Mouse (Mus musculus) layer of hippocampus, postnatal 10 days (tissue): ENCODE data around the gene Gm14391. TPM values are rescaled to one million over a fixed set of nuclear protein-coding genes. Genes with fewer than 3 reads are reported as not detected.
A peak's percentile ranks its signal among the peaks of the same experiment; 100 is the strongest.
"Not testable (repeated sequence)": the region's sequence is repeated elsewhere in the genome, so short reads cannot be mapped to it uniquely, and the experiment has no call there.

Experiments used
- DNase-seq, 2 experiments: peaks; one replicate each; pipeline ENCODE4 v3.0.0; 2021; ENCODE audit warnings: low spot score in 2 of 2
- long read RNA-seq: library from polyadenylated mRNA; stranded (forward); transcript quantifications from one replicate; pipeline ENCODE4 v2.0.0, GENCODE M21; 2023
- total RNA-seq, 2 experiments: library from RNA; stranded (reverse); gene quantifications; 2 replicates each; pipeline ENCODE4 v1.2.3; 2021

Gm14391 gene
- total RNA-seq: 100 to 1,000 TPM in 1 of 2 experiments, 10 to 100 TPM in 1; 84.9 to 107 TPM
- long read RNA-seq, transcript Gm14391-202 (4 exons, 965 nt): major isoform, 69 of 82 reads
- long read RNA-seq, partial matches to known transcripts: 6 of 82 reads
- long read RNA-seq, other reads (novel, unspliced or antisense): 6 of 82 reads

DNA sequence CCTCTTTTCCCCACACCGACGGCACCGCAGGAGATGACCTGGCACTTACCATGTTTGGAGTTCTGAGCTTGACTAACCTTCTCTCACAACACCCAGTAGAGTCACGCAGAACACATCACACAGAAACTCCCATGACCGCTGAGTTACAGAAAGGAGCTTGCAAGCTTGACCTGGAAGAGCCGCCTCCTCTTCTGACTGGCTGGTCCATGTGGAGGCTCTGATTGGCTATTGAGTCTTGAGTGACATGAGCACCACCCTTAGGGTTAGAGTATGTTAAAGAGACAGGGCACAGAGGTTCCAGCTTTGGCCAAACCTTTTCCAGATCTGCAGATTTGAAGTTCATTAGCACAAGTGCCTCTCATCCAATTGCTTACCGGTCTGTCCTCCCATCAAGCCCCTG is at the start of gene Gm14391:
Gm14391 (minus strand) TSS at position 186 of the 400 bp plus-strand sequence.
- DNase-seq: not testable (repeated sequence)

DNA sequence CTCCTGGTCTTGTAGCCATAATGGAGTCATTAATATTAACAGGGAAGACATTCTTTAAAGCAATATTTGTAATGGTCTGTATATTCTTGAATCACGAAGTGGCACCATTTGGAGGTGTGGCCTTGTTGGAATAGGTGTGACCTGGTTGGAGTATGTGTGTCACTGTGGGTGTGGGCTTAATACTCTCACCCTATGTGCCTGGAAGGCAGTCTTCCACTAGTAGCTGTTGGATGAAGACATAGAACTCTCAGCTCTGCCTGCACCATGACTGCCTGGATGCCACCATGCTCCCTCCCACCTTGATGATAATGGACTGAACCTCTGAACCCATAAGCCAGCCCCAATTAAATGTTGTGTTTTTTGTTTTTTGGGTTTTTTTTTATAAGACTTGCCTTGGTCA is 27.7 kb downstream of the Gm14391 start:
- not testable (repeated sequence) for DNase-seq

DNA sequence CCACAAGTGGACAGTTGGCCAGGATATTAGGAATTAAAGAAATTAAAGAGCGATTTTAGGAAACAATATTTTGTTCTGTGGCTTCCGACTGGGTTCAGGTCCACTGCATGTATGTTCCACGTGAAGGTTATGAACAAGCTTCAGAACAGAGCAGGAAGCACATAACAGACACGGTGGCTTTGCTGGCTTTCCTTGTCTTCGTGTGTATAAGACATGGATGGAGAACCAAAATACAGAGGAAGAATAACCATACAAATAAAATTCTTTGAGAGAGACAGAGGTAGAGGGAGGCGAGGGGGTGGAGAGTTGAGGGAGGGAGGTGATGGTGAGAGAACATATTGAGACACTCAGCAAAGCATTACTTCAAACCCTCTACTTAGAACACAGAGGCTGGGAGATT is 30.4 kb downstream of the Gm14391 start:
- DNase-seq: no peak

GRCm38 (mm10) chr2:175175401-175176180 is 31.1 kb downstream of the Gm14391 start, which contains the start of gene Gm14443:
TSS of gene Gm14443 (minus strand) at chr2:175175871.
- DNase-seq: not testable (repeated sequence)

- not testable (repeated sequence) for DNase-seq
These were observed 32.7 kb downstream of the Gm14391 start for GRCm38 (mm10) chr2:175174058-175174457.

- not testable (repeated sequence) for DNase-seq
These were observed 33.7 kb downstream of the Gm14391 start for GRCm38 (mm10) chr2:175172906-175173595.

DNA sequence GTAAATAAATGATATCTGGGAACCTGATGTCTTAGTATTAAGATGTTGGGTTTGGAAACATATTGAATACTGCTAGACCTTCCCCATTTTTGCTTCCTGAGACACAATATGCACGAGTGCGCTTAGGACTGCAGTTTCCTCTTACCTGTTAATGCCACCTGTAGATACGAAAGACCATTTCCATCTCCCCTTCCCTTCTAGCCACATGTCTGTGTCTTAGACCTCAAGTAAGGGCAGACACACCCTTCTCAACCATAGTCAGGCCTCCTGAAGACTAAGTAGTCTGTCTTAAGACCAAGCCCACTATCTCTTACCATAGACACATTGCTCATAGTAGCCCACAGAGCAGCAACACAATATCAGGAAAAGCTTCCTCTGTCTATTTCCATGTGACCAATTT is 34.6 kb downstream of the Gm14391 start:
- DNase-seq: no peak

- not testable (repeated sequence) for DNase-seq
These were observed 39.8 kb downstream of the Gm14391 start for GRCm38 (mm10) chr2:175166870-175167269.

DNA sequence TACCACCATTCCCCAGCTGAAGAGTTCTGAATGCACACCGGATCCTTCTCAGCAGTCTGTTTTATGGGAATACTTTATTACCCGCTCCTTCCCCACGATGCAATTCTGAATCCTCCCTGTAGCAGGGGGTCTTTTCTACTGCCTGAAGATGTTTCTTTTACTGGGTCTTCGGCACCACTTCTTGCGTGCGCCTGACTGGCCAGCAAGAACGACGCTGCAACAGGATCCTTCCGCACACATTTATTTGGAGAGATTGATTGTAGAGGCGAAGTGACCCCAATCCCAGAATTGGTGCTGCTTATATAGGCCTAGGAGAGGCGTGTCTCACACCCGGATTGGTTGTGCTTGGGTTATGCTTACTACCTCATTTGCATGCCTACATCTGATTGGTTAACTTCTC is 41.6 kb downstream of the Gm14391 start:
- not testable (repeated sequence) for DNase-seq

GRCm38 (mm10) chr2:175161438-175161837 is 45.3 kb downstream of the Gm14391 start:
- not testable (repeated sequence) for DNase-seq

GRCm38 (mm10) chr2:175158642-175159041 is 48.1 kb downstream of the Gm14391 start:
- no peak for DNase-seq

- DNase-seq: no peak
These were observed 50.0 kb downstream of the Gm14391 start for GRCm38 (mm10) chr2:175156696-175157095.

- not testable (repeated sequence) for DNase-seq
These were observed 64.8 kb downstream of the Gm14391 start, which contains the start of gene Gm14399 for GRCm38 (mm10) chr2:175141993-175142295. TSS of gene Gm14399 (minus strand) at chr2:175142012.

DNA sequence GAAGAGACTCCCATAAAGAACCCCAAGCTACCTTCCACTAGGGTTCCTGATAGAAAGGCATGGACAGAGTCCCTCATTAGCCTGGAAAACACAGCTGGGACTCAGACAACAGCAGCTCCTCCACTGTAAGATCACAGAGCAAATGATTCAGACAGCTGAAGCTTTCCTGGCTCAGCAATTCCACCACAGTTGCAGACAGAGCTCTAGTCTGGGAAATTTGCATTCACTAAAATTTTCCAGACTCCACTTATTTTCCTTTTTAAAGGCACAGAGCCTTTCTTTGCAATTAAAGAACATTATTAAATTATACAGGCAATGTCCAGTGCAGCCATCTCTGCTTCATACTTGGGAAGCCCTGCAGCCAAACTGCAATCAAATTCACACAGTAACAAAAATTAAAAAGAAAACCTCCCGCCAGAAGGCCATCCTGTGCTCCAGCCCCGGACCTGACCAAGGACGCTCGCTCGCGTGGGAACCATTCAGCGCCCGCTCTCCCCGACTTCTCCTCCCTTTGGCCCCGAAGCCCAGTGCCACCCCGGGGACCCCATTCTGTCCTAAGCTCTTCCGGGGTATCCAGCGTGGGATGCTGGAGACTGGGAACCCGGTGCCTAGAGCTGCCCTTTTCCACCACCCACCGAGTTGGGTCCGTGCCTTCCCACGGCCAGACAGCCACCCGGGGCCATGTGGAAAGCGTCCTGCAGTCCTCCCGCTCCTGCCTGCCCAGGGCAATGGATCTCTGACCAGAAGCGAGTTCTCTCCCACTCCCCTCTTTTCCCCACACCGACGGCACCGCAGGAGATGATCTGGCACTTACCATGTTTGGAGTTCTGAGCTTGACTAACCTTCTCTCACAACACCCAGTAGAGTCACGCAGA is 65.4 kb downstream of the Gm14391 start:
- DNase-seq: peak; percentile 19 to 28

Other genes with a start within 250 kb of the Gm14391 start
- gene Gm14444, start 196.7 kb downstream of the Gm14391 start, total RNA-seq: 1 to 10 TPM; 1.0 to 1.6 TPM
- 1 to 10 TPM in 1 of 2 experiments, not detected in 1; 1.5 TPM for gene Gm14393, start 139.1 kb downstream of the Gm14391 start, total RNA-seq
- gene Gm14399, start 64.9 kb downstream of the Gm14391 start, total RNA-seq: 10 to 100 TPM; 13.6 to 15.0 TPM
- gene Gm14443, start 31.0 kb downstream of the Gm14391 start, total RNA-seq: 1 to 10 TPM; 3.3 to 3.5 TPM
- gene Gm14440, start 68.2 kb upstream of the Gm14391 start, total RNA-seq: 1 to 10 TPM; 6.0 to 7.1 TPM
- 10 to 100 TPM; 49.8 to 52.3 TPM for gene Gm4631, start 131.3 kb upstream of the Gm14391 start, total RNA-seq
- gene Zfp968, start 165.5 kb upstream of the Gm14391 start, total RNA-seq: 1 to 10 TPM; 3.1 to 6.9 TPM
- gene Gm4724, start 228.9 kb upstream of the Gm14391 start, total RNA-seq: 10 to 100 TPM; 16.0 to 18.3 TPM